Mouse (Mus musculus) spleen, adult 2 months (tissue): Measurements from ENCODE around the gene Olfr1359.

Experiments
- CTCF ChIP-seq: fragments of 200-500 bp; IDR thresholded peaks from 2 replicates; pipeline ENCODE4 v1.5.1; 2011; ENCODE audit warnings: mild to moderate bottlenecking, inconsistent platforms; ENCODE audit not compliant: insufficient read depth, insufficient read length, insufficient replicate concordance; ENCODE audit errors: extremely low read depth
- POLR2A ChIP-seq: fragments of 200-500 bp; IDR thresholded peaks from 2 replicates; pipeline ENCODE4 v1.6.1; 2011; ENCODE audit warnings: low read depth, low read length, inconsistent platforms

DNA sequence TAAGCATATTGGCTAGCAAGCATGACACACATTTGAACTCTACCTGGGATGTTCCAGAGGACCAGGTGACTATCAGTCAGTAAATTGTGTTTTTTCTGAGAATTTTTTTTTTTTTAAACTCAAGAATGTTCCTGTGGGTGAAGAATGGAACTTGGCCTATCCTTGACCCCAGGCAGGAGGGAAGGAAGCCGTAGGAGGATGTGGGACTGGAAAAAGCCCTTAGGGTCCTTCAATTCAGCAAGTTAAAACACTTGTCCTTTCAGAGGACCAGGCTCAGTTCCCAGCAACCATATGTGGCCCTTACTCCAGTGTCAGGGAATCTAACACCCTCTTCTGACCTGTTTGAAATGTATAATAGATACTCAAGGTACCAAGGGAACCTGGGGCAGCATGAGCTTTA lies 31.6 kb downstream of the Olfr1359 start:
- no peak for TF ChIP-seq CTCF
- TF ChIP-seq POLR2A = no peak
